Mouse (Mus musculus) midbrain, embryonic 10.5 days (tissue): ENCODE results near the gene Ppp1r15a. TPM values are rescaled to one million over a fixed set of nuclear protein-coding genes. Genes with fewer than 3 reads are reported as not detected.
A peak's percentile ranks its signal among the peaks of the same experiment; 100 is the strongest.
"Not testable (repeated sequence)": the region's sequence is repeated elsewhere in the genome, so short reads cannot be mapped to it uniquely, and the experiment has no call there.

ENCODE experiments used
- DNase-seq: peaks from one replicate; pipeline ENCODE4 v3.0.0-alpha.2; 2017; ENCODE audit warnings: low spot score
- H3K27ac ChIP-seq: fragments of 300-500 bp; sonication (generic); replicated peaks from 2 replicates; pipeline ENCODE4 v1.5.1; 2016; ENCODE audit warnings: mild to moderate bottlenecking
- H3K27me3 ChIP-seq: fragments of 300-500 bp; sonication (generic); 2 replicates; pipeline ENCODE4 v1.6.1; 2016; ENCODE audit warnings: low read depth, mild to moderate bottlenecking; ENCODE audit not compliant: poor library complexity, severe bottlenecking
- H3K36me3 ChIP-seq: fragments of 300-500 bp; sonication (generic); 2 replicates; pipeline ENCODE4 v1.6.1; 2016; ENCODE audit warnings: mild to moderate bottlenecking, moderate library complexity
- H3K4me1 ChIP-seq: fragments of 300-500 bp; sonication (generic); 2 replicates; pipeline ENCODE4 v1.6.1; 2016
- H3K4me3 ChIP-seq: fragments of 300-500 bp; sonication (generic); 2 replicates; pipeline ENCODE4 v1.5.1; 2016; ENCODE audit warnings: mild to moderate bottlenecking, moderate library complexity
- H3K9me3 ChIP-seq: fragments of 300-500 bp; sonication (generic); replicated peaks from 2 replicates; pipeline ENCODE4 v1.6.1; 2016; ENCODE audit warnings: mild to moderate bottlenecking
- WGBS: fragments of 180-500 bp; shearing (Covaris S2); methylation state at CpG from one replicate; pipeline ENCODE4 v1.1.7; 2016; 5-methylcytosine and 5-hydroxymethylcytosine counted together
- polyA plus RNA-seq: library from polyadenylated mRNA; unstranded; fragments of >200 nt; fragmentation: Nextera tagmentation; extraction: Ambion mirVana; gene quantifications from 2 replicates; pipeline ENCODE4 v1.2.1, GENCODE M21; 2016

Ppp1r15a gene
- polyA plus RNA-seq, 1 experiment from 2014 or later, result 15.0 TPM

DNA sequence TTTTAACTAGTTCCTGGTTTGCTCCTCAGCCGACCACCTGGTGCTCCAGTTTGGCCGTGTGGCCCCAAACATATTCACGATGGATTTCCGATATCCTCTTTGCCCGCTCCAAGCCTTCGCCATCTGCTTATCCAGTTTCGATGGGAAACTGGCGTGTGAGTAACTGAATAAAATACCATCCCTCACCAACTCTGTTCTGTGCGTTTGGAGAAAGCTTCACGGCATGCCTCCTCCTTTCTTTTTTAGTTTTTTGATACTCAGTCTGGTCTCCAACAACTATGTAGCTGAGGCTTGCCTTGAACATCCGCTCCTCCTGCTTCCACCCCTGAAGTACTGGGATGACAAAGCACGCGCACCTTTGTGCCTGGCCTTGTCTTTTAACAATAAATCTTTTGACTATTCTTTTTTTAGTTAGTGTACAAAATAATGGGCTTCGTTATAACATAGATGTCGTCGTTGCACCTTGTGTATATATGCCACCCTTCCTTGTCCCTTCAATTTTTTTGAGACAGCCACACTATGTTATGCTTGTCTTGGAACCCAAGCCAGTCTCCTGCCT is 3.8 kb downstream of the Ppp1r15a start:
- Histone ChIP-seq H3K36me3 (peaks cover 11% of the 10 kb centered on the region), H3K27me3 (no peaks in the 10 kb centered on the region), H3K4me3 (peak overlapping the region; percentile 63), H3K4me1 (peaks cover 35% of the 10 kb centered on the region), H3K9me3 (no peaks in the 10 kb centered on the region), H3K27ac (peak overlapping the region; percentile 91)
- WGBS, result 54% methylated on average over 16 of the region's 16 CpGs
- no peak for DNase-seq

DNA sequence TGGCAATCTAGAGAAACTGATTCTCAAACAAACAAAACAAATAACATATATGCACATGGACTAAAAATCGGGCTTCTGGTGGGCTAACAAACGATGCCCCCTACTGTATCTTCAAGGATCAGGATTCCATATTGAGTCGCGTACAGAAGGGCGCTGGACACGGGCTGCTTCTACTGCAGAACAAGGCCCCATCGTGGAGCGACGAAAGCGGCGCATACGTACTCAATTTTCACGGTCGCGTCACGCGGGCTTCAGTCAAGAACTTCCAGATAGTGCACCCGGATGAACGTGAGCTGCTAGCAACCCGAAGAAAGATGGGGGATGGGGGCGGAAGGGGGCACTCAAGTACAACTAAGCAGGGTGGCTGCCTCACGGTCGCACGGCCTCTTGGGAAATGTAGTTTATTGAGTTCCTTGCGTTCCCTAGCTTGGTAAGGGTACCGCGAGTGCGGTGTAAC is 4.3 kb downstream of the Ppp1r15a start:
- peaks cover 11% of the 10 kb centered on the region for H3K36me3 ChIP-seq
- no peaks in the 10 kb centered on the region for H3K9me3 ChIP-seq
- H3K4me1 ChIP-seq, result peaks cover 35% of the 10 kb centered on the region
- H3K27ac ChIP-seq, result peak overlapping the region; percentile 91
- WGBS, result under 1% methylated on average over 28 of the region's 28 CpGs
- peak overlapping the region; percentile 63 for H3K4me3 ChIP-seq
- H3K27me3 ChIP-seq, result no peaks in the 10 kb centered on the region
- DNase-seq, result peak; percentile 87

DNA sequence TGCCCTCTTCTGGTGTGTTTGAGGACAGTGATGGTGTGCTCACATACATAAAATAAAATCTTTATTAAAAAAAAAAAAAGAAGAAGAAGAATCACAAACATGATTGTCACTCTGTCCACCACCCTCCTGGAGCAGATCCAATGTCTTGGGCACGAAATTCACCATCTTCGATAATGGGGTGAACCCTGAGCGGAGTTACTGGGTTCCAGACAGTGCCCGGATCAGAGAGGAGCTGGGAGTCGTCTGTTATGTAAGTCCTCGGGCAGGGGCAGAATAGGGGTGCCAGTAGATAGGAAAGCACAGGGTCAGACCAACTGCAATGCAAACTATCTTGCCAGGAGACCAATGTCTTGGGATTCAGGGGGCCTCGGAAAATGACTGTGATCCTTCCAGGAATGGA is 5.5 kb downstream of the Ppp1r15a start:
- DNase-seq, result no peak
- Histone ChIP-seq H3K36me3 (peaks cover 11% of the 10 kb centered on the region), H3K27ac (no peak overlapping the region), H3K9me3 (no peaks in the 10 kb centered on the region), H3K4me3 (no peak overlapping the region), H3K4me1 (peaks cover 40% of the 10 kb centered on the region), H3K27me3 (no peaks in the 10 kb centered on the region)
- 96% methylated on average over 7 of the region's 7 CpGs for WGBS

DNA sequence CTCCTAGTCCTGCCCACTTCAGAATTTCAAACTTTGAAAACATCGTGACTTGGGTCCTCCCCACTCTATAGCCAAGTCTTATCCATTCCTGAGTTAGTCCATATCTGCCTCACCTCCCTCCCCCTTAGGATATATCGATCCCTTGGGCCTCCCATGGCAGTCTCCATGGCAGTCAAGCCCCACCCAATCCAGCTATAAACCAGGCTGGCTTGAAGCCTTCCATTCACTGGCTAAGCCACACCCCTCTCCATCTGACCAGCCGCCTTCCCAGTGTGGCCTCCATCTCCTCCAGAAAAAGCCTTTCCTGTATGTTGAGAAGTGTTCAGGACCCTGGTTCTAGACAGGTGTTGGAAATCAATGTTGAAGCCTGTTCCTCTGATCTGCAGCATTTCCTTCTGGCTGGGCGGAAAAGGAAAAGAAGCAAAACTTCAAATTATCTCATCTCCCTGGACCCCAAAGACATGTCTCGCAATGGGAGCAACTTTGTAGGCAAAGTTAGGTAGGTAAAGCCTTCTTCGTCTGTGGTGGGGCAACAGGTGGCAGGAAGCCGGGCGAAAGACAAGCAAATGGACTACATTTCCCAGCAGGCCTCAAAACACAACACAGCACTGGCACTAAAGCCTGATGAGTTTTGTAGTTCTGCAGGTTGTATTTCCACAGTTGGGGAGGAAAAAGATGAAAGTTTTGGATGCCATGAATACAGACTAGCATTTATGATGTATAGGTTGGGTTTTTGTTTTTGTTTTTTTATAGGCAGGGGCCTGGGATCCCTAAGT is 6.5 kb downstream of the Ppp1r15a start:
- Histone ChIP-seq H3K27ac (no peak overlapping the region), H3K27me3 (no peaks in the 10 kb centered on the region), H3K4me1 (peaks cover 33% of the 10 kb centered on the region), H3K36me3 (peaks cover 11% of the 10 kb centered on the region), H3K4me3 (no peak overlapping the region), H3K9me3 (no peaks in the 10 kb centered on the region)
- DNase-seq, result no peak
- WGBS, result 84% methylated on average over 8 of the region's 8 CpGs

DNA sequence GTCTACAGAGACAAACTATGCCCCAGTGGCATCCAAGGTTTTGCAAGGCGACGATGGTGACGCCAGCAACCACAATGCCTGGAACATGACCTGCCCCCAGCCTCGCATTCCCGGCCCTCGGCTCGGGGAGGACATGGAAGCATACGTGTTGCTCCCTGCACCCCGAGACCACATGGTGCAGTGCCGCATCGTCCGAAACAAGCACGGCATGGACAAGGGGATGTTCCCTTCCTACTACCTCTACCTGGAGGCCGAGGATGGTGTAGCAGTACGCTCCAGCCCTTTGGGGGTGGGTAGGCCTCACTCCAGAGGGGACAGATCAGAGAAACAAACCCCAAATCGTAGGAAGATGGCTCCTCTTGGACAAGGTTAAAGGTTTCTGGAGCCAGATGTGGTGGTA is 7.5 kb downstream of the Ppp1r15a start:
- Histone ChIP-seq H3K36me3 (peaks cover 4% of the 10 kb centered on the region), H3K4me1 (peaks cover 27% of the 10 kb centered on the region), H3K9me3 (no peaks in the 10 kb centered on the region), H3K27ac (no peak overlapping the region), H3K27me3 (no peaks in the 10 kb centered on the region), H3K4me3 (no peak overlapping the region)
- no peak for DNase-seq
- 92% methylated on average over 16 of the region's 16 CpGs for WGBS

DNA sequence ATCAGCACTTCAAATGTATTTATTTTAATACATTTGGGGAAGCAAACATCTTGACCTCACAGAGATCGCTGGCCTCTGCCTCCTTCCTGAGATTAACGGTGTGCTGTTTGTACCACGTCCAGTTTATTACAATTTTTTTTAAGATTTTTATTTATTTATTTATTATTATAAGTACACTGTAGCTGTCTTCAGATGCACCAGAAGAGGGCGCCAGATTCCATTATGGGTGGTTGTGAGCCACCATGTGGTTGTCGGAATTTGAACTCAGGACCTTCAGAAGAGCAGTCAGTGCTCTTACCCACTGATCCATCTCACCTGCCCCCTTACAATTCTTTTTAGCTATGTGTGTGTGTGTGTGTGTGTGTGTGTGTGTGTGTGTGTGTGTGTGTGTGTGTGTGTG is 9.2 kb downstream of the Ppp1r15a start:
- H3K36me3 ChIP-seq, H3K27ac ChIP-seq, H3K9me3 ChIP-seq, H3K4me3 ChIP-seq, DNase-seq, H3K27me3 ChIP-seq: not testable (repeated sequence)
- H3K4me1 ChIP-seq, result peaks cover 13% of the 10 kb centered on the region; the same call in 1 of the 2 replicates
- 68% methylated on average over 5 of the region's 5 CpGs for whole genome bisulfite sequencing

DNA sequence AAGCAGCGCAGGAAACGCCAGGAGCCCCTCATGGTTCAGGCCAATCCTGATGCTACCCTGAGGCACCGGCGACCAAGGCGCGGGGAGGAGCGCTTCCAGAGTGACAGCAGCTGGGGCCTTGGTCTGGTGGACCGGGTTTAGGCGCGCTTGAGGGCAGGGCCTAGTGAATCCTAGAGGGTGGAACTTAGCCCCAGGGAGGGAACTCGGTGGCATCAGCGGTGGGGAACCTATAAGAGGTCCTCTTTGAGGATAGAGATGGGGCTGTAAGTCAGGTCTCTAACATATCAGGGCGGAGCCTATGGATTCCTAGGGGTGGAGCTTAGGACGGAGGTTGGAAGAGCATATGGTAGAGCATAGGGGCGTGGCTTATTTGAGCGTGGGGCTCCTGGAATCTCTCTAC is 10.6 kb downstream of the Ppp1r15a start:
- H3K4me3 ChIP-seq, result 0 out of 2 replicates have a peak overlapping the region, but pooled peaks have one; percentile 3
- H3K27ac ChIP-seq, result no peak overlapping the region
- 27% methylated on average over 16 of the region's 16 CpGs for WGBS
- H3K36me3 ChIP-seq, result no peaks in the 10 kb centered on the region
- H3K27me3 ChIP-seq, result no peaks in the 10 kb centered on the region
- peaks cover 9% of the 10 kb centered on the region; the same call in 1 of the 2 replicates for H3K4me1 ChIP-seq
- peak; percentile 26 for DNase-seq
- no peaks in the 10 kb centered on the region for H3K9me3 ChIP-seq

DNA sequence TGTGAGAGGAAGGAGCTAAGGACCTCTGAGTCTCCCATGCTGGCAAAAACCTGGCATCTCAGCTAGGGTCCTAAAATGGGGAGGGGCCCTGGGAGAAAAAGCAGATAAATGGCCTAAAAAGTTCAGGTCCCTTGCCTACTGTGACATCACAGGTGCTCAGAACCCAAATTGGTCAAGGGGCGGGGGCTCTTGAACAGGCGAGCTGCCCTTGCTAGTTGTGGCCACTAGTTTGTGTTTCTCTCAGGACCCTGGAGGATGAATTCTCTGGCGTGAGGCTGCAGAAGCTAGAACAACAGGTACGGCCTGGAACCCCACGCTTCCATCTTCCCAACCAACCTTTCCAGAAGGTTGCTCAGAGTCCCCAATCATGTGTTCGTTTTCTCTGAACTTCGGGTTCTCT is 11.7 kb downstream of the Ppp1r15a start:
- H3K4me3 ChIP-seq, result no peak overlapping the region
- H3K4me1 ChIP-seq, result peaks cover 14% of the 10 kb centered on the region
- WGBS, result 88% methylated on average over 7 of the region's 7 CpGs
- no peaks in the 10 kb centered on the region for H3K9me3 ChIP-seq
- no peaks in the 10 kb centered on the region for H3K36me3 ChIP-seq
- H3K27me3 ChIP-seq, result no peaks in the 10 kb centered on the region
- no peak overlapping the region for H3K27ac ChIP-seq
- no peak for DNase-seq

DNA sequence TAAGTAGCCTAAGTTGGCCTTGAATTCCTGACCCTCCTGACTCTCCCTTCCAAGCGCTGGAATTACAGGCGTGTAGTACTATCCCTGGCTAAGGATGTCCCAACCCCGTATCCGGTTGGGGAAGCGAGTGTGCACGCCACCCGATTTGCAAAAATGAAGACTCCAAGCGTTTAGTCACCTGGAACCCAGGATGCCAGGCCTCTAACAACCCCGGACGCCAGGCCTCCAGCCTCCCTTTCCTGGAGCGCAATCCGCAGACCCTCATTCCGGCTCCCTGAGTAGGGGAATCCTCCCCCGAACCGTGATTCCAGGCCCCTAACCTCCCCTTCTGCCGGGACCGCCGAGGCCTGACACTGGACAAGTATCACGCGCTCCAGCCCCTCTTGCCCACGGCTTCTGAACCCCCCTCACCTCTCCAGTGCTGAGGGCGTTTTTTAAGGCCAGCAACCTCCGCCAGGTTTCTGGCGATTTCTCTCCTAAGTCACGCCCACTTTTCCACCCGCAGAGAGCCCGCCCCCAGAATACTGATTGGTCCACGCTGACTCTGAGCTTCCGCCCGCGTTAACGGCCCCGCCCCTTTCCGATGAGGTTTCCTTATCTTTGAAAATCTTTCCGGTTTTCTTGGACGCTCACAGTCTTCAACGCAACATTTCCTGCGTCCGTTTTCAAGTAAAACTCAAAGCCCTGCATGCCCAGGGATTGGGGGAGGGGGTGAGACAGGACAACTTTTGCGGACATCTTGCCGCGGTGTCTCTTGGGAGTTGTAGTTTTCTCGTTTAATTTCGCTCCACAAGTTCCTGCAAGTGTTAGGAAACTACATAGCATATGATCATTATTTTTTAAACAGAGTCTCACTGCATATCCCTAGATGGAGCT is 15.9 kb downstream of the Ppp1r15a start, which contains the start of gene Nucb1:
Nucb1 (minus strand) TSS at position 495 of the 876 bp plus-strand sequence.
- peaks cover 15% of the 10 kb centered on the region for H3K4me1 ChIP-seq
- no peaks in the 10 kb centered on the region for H3K9me3 ChIP-seq
- H3K27ac ChIP-seq, result peak within 1 kb of the TSS; percentile 90
- peak within 1 kb of the TSS; percentile 67 for H3K4me3 ChIP-seq
- peaks cover 20% of the 10 kb centered on the region for H3K36me3 ChIP-seq
- WGBS, result under 1% methylated on average over 44 of the region's 44 CpGs
- no peaks in the 10 kb centered on the region for H3K27me3 ChIP-seq
- peak; percentile 91 for DNase-seq

DNA sequence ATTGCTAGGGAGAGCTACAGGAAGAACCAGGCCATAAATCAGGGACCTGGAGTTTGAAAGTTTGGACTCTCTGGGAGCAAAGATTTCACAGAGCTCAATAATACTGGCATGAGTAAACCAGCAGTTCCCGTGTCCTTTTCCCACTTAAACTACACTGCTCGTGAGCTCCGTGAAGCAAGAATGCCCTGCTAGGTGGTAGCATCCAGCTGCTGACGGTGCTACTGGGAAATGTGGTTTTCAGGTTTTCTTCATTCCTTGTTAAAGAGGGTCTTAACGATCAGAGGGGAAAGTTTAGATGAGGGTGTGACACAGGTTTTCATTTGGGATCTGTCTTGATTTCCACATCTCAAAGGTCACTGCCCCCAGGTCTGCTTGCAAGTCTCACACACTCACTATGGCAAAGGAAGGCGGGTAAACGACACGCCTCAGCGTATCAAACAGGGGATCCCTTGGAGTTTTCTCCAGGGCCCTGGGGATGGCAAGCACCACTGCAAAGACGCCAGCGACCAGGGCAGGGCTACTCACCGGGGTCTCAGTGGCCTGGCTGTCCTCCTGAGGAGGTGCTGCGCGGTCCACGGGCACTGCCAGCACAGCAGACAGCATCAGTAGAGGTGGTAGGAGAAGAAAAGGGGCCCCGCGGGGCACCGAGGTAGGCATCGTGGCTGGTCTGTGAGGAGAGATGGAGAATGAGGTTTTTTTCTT is 16.7 kb downstream of the Ppp1r15a start:
- WGBS, result 49% methylated on average over 19 of the region's 19 CpGs
- Histone ChIP-seq H3K27me3 (no peaks in the 10 kb centered on the region), H3K4me1 (peaks cover 15% of the 10 kb centered on the region), H3K27ac (peak overlapping the region; percentile 90), H3K36me3 (peaks cover 26% of the 10 kb centered on the region), H3K9me3 (no peaks in the 10 kb centered on the region), H3K4me3 (peak overlapping the region; percentile 67)
- DNase-seq, result no peak

DNA sequence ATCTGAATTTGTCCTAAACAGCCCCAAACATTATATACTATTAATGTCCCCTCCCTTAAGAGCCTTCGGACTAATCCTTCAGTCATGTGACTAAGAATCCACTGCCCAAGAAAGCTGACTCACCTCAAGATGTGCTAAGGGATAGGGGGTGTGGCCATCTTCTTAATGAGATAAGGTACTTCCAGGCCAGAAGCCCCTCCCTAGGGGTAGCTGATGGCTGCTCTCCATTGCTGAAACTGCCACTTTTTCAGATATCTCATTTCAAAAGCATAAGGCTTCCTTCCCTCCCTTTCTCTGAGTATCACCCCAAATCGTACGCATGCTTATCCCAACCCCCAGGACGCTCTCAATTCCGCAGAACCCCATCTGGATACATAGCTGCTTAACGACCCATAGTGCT is 17.5 kb downstream of the Ppp1r15a start:
- Histone ChIP-seq H3K36me3 (peaks cover 26% of the 10 kb centered on the region), H3K27ac (no peak overlapping the region), H3K9me3 (no peaks in the 10 kb centered on the region), H3K4me3 (peak overlapping the region; percentile 67; the same call in 1 of the 2 replicates), H3K27me3 (no peaks in the 10 kb centered on the region), H3K4me1 (peaks cover 15% of the 10 kb centered on the region)
- 94% methylated on average over 6 of the region's 6 CpGs for WGBS
- DNase-seq, result no peak

DNA sequence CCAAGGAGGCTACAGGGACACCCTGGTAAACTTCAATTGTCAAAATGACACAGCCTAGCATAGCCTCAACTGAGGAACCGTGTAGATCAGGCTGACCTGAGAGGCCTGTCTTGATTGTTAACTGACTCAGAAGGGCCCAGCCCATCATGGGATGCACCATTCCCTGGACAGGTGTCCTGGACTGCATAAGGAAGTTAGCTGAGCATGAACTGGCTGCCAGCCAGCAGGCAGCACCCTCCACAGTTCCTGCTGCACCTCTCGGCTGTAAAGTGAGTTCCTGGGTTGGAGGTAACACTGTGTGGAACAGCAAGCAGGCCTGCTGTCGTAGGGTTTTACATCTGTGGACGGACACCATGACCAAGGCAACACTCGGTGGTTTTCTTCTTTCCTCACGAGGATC is 18.5 kb downstream of the Ppp1r15a start:
- Histone ChIP-seq H3K36me3 (peaks cover 35% of the 10 kb centered on the region), H3K4me1 (peaks cover 15% of the 10 kb centered on the region), H3K4me3 (no peak overlapping the region), H3K27ac (no peak overlapping the region), H3K9me3 (no peaks in the 10 kb centered on the region), H3K27me3 (no peaks in the 10 kb centered on the region)
- WGBS, result 89% methylated on average over 6 of the region's 6 CpGs
- no peak for DNase-seq
